Mouse (Mus musculus) midbrain, embryonic 13.5 days (tissue): ENCODE measurements at regions not wholly inside any gene's neighbourhood (a gene's known extent, or its start where the extent isn't known, plus 50 kb on each side); places are given as distances from the start of the nearest gene placed in this dataset.

Experiments used
- ATAC-seq: fragments of 200-750 bp; cut with Nextera tagmentation; 2 replicates; pipeline ENCODE4 v1.8.0; 2017; ENCODE audit warnings: mild to moderate bottlenecking, moderate TSS enrichment, moderate library complexity
- H3K27ac ChIP-seq: fragments of 300-500 bp; sonication (generic); 2 replicates; pipeline ENCODE4 v1.5.1; 2015; ENCODE audit warnings: inconsistent platforms, mild to moderate bottlenecking, moderate library complexity
- H3K27me3 ChIP-seq: fragments of 300-500 bp; sonication (generic); 2 replicates; pipeline ENCODE4 v1.6.1; 2015; ENCODE audit warnings: mild to moderate bottlenecking, inconsistent platforms
- H3K36me3 ChIP-seq: fragments of 300-500 bp; sonication (generic); 2 replicates; pipeline ENCODE4 v1.6.1; 2015; ENCODE audit warnings: mild to moderate bottlenecking, inconsistent platforms
- H3K4me1 ChIP-seq: fragments of 300-500 bp; sonication (generic); replicated peaks from 2 replicates; pipeline ENCODE4 v1.6.1; 2015; ENCODE audit warnings: inconsistent platforms
- H3K4me2 ChIP-seq: fragments of 300-500 bp; sonication (generic); replicated peaks from 2 replicates; pipeline ENCODE4 v1.6.1; 2015; ENCODE audit warnings: moderate library complexity, mild to moderate bottlenecking, inconsistent platforms
- H3K4me3 ChIP-seq: fragments of 300-500 bp; sonication (generic); replicated peaks from 2 replicates; pipeline ENCODE4 v1.5.1; 2015; ENCODE audit warnings: mild to moderate bottlenecking, inconsistent platforms
- H3K9ac ChIP-seq: fragments of 300-500 bp; sonication (generic); replicated peaks from 2 replicates; pipeline ENCODE4 v1.6.1; 2015; ENCODE audit warnings: mild to moderate bottlenecking, inconsistent platforms
- H3K9me3 ChIP-seq: fragments of 300-500 bp; sonication (generic); 2 replicates; pipeline ENCODE4 v1.6.1; 2016; ENCODE audit warnings: mild to moderate bottlenecking, inconsistent platforms
- WGBS: fragments of 180-500 bp; shearing (Covaris S2); methylation state at CpG from one replicate; pipeline ENCODE4 v1.1.7; 2015; 5-methylcytosine and 5-hydroxymethylcytosine counted together

DNA sequence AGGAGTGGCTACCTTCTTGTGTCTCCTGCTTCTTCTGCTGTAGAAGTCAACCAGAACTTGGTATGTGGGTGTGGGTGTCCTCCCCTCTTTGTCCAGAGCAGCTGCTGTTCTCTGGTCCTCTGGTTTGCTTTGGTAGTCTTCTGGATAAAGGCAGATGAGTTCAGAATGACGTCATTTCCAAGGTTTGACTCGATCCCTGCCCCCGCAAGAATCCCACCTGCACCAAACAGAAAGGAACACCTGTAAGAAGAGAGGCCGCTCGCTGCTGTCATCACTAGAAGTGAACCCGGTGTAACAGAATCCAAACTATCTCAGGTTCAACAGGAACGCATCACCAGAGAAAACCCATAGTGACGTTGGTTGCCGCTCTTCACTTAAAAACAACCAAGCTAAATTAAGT is 205.0 kb downstream of the Bcl2l11 start:
- H3K4me2 ChIP-seq: no peak overlapping the region
- ATAC-seq: no peak
- WGBS: 87% methylated on average over 9 of the region's 9 CpGs

DNA sequence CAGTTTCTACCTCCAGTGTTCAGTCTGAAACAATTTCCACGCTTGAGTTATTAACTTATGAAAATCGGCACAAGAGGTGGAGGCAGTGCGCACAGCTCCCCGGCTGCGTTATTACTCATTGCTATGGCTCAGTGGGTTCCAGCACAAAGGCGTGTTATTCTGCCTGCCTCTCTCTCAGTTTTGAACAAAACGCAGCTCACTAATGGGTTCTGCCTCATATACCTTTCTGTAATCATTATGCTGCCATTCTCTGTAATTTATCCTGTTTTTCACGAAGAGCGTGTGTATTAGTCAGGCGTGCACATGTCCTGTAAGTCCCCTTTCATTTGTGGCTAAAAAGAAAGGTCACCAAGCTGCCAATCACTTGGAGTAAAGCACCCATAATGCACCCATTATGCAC is 205.4 kb downstream of the Bcl2l11 start:
- Histone ChIP-seq H3K9ac (no peak overlapping the region), H3K9me3 (no peaks in the 10 kb centered on the region), H3K4me2 (no peak overlapping the region), H3K4me3 (no peak overlapping the region), H3K27me3 (no peaks in the 10 kb centered on the region), H3K4me1 (peaks cover 22% of the 10 kb centered on the region), H3K27ac (no peak overlapping the region), H3K36me3 (no peaks in the 10 kb centered on the region)
- WGBS: 46% methylated on average over 10 of the region's 10 CpGs
- peak; percentile 77 for ATAC-seq

More for the DNA sequence above, 205.0 kb downstream of the Bcl2l11 start:
- Histone ChIP-seq H3K9ac (no peak overlapping the region), H3K27ac (0 out of 2 replicates have a peak overlapping the region, but pooled peaks have one; percentile 2), H3K4me1 (peaks cover 22% of the 10 kb centered on the region), H3K4me3 (no peak overlapping the region), H3K9me3 (no peaks in the 10 kb centered on the region), H3K27me3 (no peaks in the 10 kb centered on the region), H3K36me3 (no peaks in the 10 kb centered on the region)

DNA sequence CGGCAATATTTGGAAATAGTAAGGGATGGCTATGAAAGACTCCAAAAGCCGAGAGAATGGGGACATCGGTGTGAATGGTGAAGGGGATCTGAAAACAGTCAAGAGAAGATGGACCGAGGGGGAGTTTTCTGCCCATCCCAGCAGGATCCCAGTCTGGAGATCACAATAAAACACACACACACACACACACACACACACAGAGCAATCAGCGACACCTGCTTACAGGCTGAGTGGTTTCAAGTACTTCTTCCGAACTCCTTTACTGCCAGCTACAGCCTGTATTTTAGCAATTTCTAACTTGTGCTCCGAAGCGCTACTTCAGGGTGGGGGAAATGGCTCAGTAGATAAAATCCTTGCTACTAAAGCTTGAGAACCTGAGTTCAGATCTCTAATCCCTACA is 205.8 kb downstream of the Bcl2l11 start:
- H3K36me3 ChIP-seq: no peaks in the 10 kb centered on the region
- peaks cover 22% of the 10 kb centered on the region for H3K4me1 ChIP-seq
- H3K4me3 ChIP-seq: no peak overlapping the region
- ATAC-seq: peak; percentile 25; the same call in 1 of the 2 replicates
- H3K4me2 ChIP-seq: no peak overlapping the region
- H3K27ac ChIP-seq: no peak overlapping the region
- WGBS: 55% methylated on average over 8 of the region's 8 CpGs
- no peaks in the 10 kb centered on the region for H3K9me3 ChIP-seq
- no peak overlapping the region for H3K9ac ChIP-seq
- H3K27me3 ChIP-seq: no peaks in the 10 kb centered on the region

DNA sequence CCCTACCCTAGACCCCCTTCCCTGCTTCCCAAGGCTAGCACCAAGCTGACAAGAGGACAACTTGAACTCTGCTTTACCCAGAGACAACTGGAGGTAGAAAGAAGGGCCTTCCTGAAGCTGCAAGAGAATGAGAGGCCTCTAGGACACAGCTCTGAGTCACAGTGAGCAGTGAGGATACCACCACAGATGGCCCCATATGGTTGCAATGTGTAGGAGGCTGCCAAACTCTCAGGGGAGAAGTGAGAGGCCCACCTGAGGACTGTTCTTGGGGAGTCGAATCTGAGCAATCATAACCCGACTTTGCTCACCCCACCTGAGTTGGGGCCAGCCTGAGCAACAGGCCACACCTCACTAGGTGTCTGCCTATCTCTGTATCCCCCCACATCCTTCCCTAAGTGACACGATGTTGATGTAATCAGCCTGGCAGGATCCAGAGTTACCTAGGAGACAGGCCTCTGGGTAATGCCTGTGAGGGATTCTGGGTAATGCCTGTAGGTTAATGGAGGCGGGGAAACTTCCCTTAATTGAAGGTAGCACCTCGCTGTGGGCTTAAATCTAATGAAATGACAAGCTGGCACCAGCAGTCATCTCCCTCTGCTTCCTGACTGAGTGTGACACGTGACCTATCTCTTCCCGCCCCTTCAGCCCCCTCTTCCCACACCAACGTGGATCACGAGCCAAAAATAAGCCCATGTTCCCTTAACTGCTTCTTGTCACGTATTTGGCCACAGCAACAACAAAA is 207.7 kb downstream of the Bcl2l11 start:
- no peak overlapping the region for H3K4me3 ChIP-seq
- H3K9me3 ChIP-seq: no peaks in the 10 kb centered on the region
- no peak overlapping the region for H3K4me2 ChIP-seq
- WGBS: 80% methylated on average over 10 of the region's 10 CpGs
- no peak overlapping the region for H3K27ac ChIP-seq
- no peaks in the 10 kb centered on the region for H3K27me3 ChIP-seq
- ATAC-seq: no peak
- peaks cover 18% of the 10 kb centered on the region for H3K4me1 ChIP-seq
- H3K36me3 ChIP-seq: no peaks in the 10 kb centered on the region
- H3K9ac ChIP-seq: no peak overlapping the region

DNA sequence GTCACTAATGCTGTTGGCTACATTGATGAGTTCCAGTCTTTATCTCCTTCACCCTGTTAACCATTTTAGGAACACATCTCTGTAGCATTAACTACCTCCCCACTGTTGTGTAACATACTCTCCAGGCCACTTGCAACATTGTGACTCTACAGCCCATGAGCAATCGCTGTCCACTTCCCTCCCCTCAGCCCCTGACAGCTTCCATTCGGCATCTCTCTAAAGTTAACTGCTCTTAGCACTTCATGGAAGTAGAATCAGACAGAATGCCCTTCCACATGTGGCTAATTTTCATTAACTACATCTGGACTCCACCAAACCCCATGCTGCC is 208.3 kb downstream of the Bcl2l11 start:
- 94% methylated on average over 2 of the region's 2 CpGs for WGBS
- Histone ChIP-seq H3K4me3 (no peak overlapping the region), H3K4me1 (peaks cover 18% of the 10 kb centered on the region), H3K4me2 (no peak overlapping the region), H3K27ac (no peak overlapping the region), H3K36me3 (no peaks in the 10 kb centered on the region), H3K27me3 (no peaks in the 10 kb centered on the region), H3K9ac (no peak overlapping the region), H3K9me3 (no peaks in the 10 kb centered on the region)
- no peak for ATAC-seq

DNA sequence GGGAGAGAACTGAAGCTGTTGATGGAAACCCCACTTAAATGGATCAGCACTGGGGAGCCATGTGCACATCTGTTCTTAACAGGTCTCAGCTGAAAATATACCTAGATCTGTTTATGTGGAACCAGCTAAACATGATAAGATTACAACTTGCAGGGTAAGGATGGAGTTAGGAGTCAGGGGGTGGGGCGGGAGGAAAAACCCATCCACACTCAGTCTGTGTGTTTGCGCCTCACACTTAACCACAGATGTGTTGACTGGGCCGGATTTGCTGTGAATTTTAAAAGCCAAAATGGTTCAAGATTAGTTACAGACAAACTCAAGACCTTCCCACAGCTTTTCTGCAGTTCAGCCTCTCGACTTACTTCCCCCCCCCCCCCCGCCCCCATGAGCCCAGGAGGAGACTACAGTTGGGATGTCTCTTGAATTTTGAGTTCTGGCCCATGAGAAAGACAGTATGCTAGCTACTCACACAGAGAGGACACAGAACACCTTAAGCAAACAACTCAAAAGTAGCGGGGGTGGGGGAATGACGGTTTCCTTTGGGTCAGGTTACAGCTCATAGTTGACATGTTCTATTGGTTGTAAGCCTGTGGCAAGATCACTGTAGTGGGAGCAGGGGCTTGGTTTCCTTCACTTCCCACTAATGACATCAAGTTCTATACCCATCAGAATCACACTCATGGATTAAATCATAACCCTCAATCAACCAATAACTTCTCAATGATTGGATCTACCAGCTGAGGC is 209.1 kb downstream of the Bcl2l11 start:
- no peaks in the 10 kb centered on the region for H3K27me3 ChIP-seq
- H3K9me3 ChIP-seq: no peaks in the 10 kb centered on the region
- no peak overlapping the region for H3K4me3 ChIP-seq
- no peaks in the 10 kb centered on the region for H3K36me3 ChIP-seq
- no peak for ATAC-seq
- H3K27ac ChIP-seq: no peak overlapping the region
- 79% methylated on average over 7 of the region's 7 CpGs for WGBS
- no peak overlapping the region for H3K4me2 ChIP-seq
- H3K4me1 ChIP-seq: peaks cover 26% of the 10 kb centered on the region
- no peak overlapping the region for H3K9ac ChIP-seq

DNA sequence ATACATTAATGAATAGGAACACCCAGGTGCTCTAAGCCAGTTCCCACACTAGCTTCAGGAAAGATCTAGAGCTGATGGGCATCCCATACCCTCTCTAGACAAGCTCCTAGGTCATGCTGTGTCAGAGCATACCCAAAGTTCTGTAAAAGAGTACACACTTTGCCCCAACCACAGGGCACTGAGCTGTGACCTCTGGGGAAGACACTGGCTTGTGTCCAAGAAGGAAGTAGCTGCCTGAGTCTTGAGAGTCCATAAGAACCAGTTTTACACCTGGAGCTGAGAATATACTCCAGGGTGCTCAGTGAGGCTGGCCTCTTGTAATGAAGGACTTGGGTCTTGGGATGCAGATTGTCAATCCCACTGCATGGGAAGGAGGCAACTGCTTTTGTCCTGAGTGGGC is 211.4 kb downstream of the Bcl2l11 start:
- H3K9me3 ChIP-seq: no peaks in the 10 kb centered on the region
- no peak overlapping the region for H3K4me2 ChIP-seq
- H3K9ac ChIP-seq: no peak overlapping the region
- no peak overlapping the region for H3K27ac ChIP-seq
- H3K36me3 ChIP-seq: no peaks in the 10 kb centered on the region
- peaks cover 16% of the 10 kb centered on the region for H3K4me1 ChIP-seq
- no peak for ATAC-seq
- no peaks in the 10 kb centered on the region for H3K27me3 ChIP-seq
- no peak overlapping the region for H3K4me3 ChIP-seq

DNA sequence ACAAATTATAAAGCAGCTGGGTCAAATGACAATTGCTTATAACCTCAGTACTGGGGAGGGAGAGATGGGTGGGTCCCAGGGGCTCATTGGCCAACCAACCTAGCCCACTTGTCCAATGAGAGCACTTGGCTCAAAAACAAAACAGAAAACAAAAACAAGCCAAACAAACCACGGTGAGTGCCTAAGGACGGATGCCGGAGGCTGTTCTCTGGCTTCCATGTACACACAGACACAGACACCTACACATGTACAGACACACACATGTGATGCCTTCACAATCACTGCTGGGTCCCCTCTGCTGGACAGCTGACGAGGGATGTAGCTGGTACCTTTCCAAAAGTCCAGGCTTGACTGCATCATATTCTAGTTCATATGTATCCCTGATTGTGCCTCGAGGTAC is 212.0 kb downstream of the Bcl2l11 start:
- no peak for ATAC-seq
- Histone ChIP-seq H3K9me3 (no peaks in the 10 kb centered on the region), H3K36me3 (no peaks in the 10 kb centered on the region), H3K4me2 (no peak overlapping the region), H3K27me3 (no peaks in the 10 kb centered on the region), H3K4me1 (peaks cover 12% of the 10 kb centered on the region), H3K27ac (no peak overlapping the region), H3K4me3 (no peak overlapping the region), H3K9ac (no peak overlapping the region)
- 90% methylated on average over 5 of the region's 5 CpGs for WGBS

DNA sequence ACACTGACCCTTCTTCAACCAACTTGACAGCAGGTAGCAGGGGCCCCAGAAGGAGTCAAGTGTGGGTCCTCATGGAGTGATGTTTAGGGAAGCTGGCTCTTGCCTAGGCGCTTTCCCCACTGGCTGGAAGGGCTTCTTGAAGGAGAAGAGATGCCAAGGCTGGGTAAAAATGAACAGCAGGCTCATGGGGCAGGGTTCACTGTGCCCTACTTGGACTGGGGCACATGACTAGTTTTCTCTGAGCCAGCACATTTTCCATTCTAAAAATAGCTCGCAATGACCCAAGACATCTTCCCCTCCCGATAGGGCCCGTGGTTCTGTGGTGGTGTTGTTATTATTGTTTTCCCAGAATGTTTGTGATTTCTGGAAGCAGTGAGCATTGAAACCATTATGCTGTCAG is 212.6 kb downstream of the Bcl2l11 start:
- Histone ChIP-seq H3K4me2 (no peak overlapping the region), H3K9ac (no peak overlapping the region), H3K4me1 (peaks cover 12% of the 10 kb centered on the region), H3K27me3 (no peaks in the 10 kb centered on the region), H3K36me3 (no peaks in the 10 kb centered on the region), H3K9me3 (no peaks in the 10 kb centered on the region), H3K4me3 (no peak overlapping the region), H3K27ac (no peak overlapping the region)
- WGBS: 95% methylated on average over 4 of the region's 4 CpGs
- ATAC-seq: no peak

DNA sequence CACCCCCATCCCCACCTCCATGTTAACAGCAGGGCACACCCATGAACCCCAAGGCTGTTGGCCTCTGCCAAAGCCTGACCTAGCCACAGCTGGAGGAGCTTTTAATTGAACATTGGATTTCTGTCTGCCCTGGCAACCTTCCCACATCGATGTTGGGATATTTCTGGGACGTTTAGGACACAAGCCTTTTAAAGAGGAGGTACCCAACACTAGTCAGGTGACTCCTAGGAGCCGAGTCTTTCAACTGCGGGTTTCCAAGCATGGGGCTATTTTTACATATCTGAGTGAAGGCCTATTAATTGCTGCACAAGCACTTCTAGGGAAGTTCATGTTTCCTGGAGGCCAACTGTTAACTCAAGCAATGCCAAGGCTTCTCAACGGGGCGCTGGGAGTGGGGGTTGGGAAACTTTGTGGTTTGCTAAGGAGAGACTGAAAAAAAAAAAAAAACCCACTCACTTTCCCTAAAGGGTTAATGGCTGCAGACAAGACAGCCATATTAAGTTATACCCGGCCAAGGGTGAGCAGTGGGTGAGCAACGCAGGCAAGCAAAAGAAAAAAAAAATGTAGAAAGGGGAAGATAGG is 213.3 kb downstream of the Bcl2l11 start:
- Histone ChIP-seq H3K4me1 (peaks cover 12% of the 10 kb centered on the region), H3K27ac (no peak overlapping the region), H3K4me2 (no peak overlapping the region), H3K9me3 (0 out of 2 replicates have a peak, but pooled peaks cover 4% of the 10 kb centered on the region), H3K27me3 (no peaks in the 10 kb centered on the region), H3K4me3 (no peak overlapping the region), H3K36me3 (no peaks in the 10 kb centered on the region), H3K9ac (no peak overlapping the region)
- ATAC-seq: no peak
- WGBS: 37% methylated on average over 8 of the region's 8 CpGs

DNA sequence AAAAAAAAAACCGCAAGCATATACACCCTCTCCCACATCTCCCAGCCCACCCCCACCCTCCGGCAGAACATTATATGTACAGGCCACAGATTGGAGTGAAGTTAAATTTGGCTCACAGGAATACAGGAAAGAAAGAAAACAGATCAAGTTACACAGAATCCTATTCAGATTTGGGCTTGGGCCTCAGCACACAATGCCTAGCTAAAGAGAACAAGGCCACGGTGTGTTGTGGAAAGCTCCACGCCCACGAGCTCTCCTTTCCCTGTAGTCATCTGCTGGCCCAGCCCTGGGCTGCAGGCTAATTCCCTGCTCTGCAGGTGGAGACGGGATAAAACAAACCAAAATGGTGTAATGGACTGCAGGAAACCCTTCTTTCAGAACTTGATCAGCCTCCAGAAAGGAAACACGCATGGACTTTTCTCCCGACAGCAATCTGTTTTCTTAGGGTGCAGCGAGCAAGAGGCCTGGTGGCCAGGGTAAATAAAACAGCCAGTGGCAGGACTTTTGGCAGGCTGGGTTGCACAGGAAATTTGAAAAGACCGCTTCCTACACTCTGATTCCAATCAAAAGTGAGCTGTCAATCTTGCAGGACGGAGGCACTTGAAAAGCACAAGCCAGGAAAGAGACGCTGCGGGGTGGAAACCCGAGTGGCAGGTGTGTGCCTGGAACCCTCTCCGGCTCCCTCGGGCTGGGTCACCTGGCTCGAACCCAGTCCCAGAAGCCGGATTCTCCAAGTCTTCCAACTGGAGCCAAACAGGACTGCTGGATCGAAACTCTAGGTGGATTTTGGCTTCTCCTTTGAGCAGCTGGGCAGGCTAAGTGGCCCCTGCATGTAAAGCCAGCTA is 214.0 kb downstream of the Bcl2l11 start:
- H3K4me3 ChIP-seq: no peak overlapping the region
- no peak overlapping the region for H3K4me2 ChIP-seq
- H3K9ac ChIP-seq: no peak overlapping the region
- H3K27me3 ChIP-seq: no peaks in the 10 kb centered on the region
- 0 out of 2 replicates have a peak, but pooled peaks cover 4% of the 10 kb centered on the region for H3K9me3 ChIP-seq
- 39% methylated on average over 19 of the region's 19 CpGs for WGBS
- H3K36me3 ChIP-seq: no peaks in the 10 kb centered on the region
- no peak overlapping the region for H3K27ac ChIP-seq
- H3K4me1 ChIP-seq: peaks cover 12% of the 10 kb centered on the region
- no peak for ATAC-seq
